8 mouse cellular contexts compared by ENCODE assay signal in genomic region chr2:143945466-143946075, GRCm38 (mm10). TPM values are rescaled to one million over a fixed set of nuclear protein-coding genes. Genes with fewer than 3 reads are reported as not detected.
DNase-seq lines count a peak whose midpoint lies in the region; ATAC-seq and TF ChIP-seq lines count a peak whose summit lies in the region.
"Had no signal": no experiment of that assay in that cellular context is flagged by ENCODE, and none has a peak within 500 bp of the region (broad histone marks: within the 10 kb centered on the region; RNA-seq: fewer than 3 reads in every experiment).

No protein-coding gene starts in this region.

- intact Hi-C loops in left cerebral cortex, postnatal 10 days (cut with DNase I): no loop called here

- no peaks in the 10 kb centered on the region for H3K4me1 ChIP-seq in limb, embryonic 12.5 days (replicated peaks)
- no peaks in the 10 kb centered on the region for H3K4me1 ChIP-seq in limb, embryonic 10.5 days
- no peaks in the 10 kb centered on the region for H3K4me1 ChIP-seq in lung, embryonic 14.5 days (ENCODE audit: insufficient read depth)
- H3K4me1 ChIP-seq: neural tube, embryonic 13.5 days had no signal

- peak; percentile 12; the same call in 1 of the 2 replicates for ATAC-seq in limb, embryonic 12.5 days (ENCODE audit: insufficient number of reproducible peaks, insufficient read depth, low FRiP score, low TSS enrichment, low read depth)
- ATAC-seq in Patski: peak; percentile 17
- ATAC-seq in granulocyte monocyte progenitor cell, adult 5-6 weeks (replicated peaks; ENCODE audit: poor library complexity, severe bottlenecking): peak; percentile 48
- ATAC-seq in lung, embryonic 14.5 days (ENCODE audit: insufficient read depth): peak; percentile 36; the same call in 1 of the 2 replicates

- CTCF ChIA-PET in Patski (lab: Charles Lee): no interaction called here

- H3K9ac ChIP-seq in limb, embryonic 12.5 days (replicated peaks): no peak overlapping the region
- H3K9ac ChIP-seq in lung, embryonic 14.5 days: no peak overlapping the region
- H3K9ac ChIP-seq: neural tube, embryonic 13.5 days had no signal

- 92% methylated on average over 7 of the region's 7 CpGs for WGBS in limb, embryonic 12.5 days
- WGBS in limb, embryonic 10.5 days: 87% methylated on average over 7 of the region's 7 CpGs
- WGBS in lung, embryonic 14.5 days: 91% methylated on average over 7 of the region's 7 CpGs

- H3K27me3 ChIP-seq in limb, embryonic 12.5 days: no peaks in the 10 kb centered on the region
- H3K27me3 ChIP-seq in limb, embryonic 10.5 days (ENCODE audit: low read depth, poor library complexity, severe bottlenecking): no peaks in the 10 kb centered on the region
- H3K27me3 ChIP-seq in Patski: no peaks in the 10 kb centered on the region
- no peaks in the 10 kb centered on the region for H3K27me3 ChIP-seq in lung, embryonic 14.5 days (ENCODE audit: insufficient read depth, low read length)
- H3K27me3 ChIP-seq: neural tube, embryonic 13.5 days had no signal

- H3K4me3 ChIP-seq in limb, embryonic 12.5 days (replicated peaks): no peak overlapping the region
- no peak overlapping the region for H3K4me3 ChIP-seq in limb, embryonic 10.5 days
- no peak overlapping the region for H3K4me3 ChIP-seq in lung, embryonic 14.5 days (ENCODE audit: low read depth, low read length)
- H3K4me3 ChIP-seq: neural tube, embryonic 13.5 days had no signal

- in situ Hi-C loops in Patski (cut with MboI; ENCODE audit: low pct_unique_long_range_greater_than_20kb): no loop called here

- H3K9me3 ChIP-seq in limb, embryonic 12.5 days: no peaks in the 10 kb centered on the region
- H3K9me3 ChIP-seq in limb, embryonic 10.5 days (replicated peaks): no peaks in the 10 kb centered on the region
- no peaks in the 10 kb centered on the region for H3K9me3 ChIP-seq in lung, embryonic 14.5 days (ENCODE audit: low read depth, low read length)
- H3K9me3 ChIP-seq: neural tube, embryonic 13.5 days had no signal

- POLR2A ChIA-PET in Patski (lab: Charles Lee): no interaction called here

- H3K27ac ChIP-seq in limb, embryonic 12.5 days: no peak overlapping the region
- H3K27ac ChIP-seq in limb, embryonic 10.5 days: no peak overlapping the region
- H3K27ac ChIP-seq in lung, embryonic 14.5 days (ENCODE audit: low read depth): no peak overlapping the region
- H3K27ac ChIP-seq: neural tube, embryonic 13.5 days had no signal

- H3K36me3 ChIP-seq in limb, embryonic 12.5 days: peaks cover 93% of the 10 kb centered on the region
- H3K36me3 ChIP-seq in limb, embryonic 10.5 days: peaks cover 96% of the 10 kb centered on the region
- H3K36me3 ChIP-seq in lung, embryonic 14.5 days (ENCODE audit: insufficient read depth): peaks cover 94% of the 10 kb centered on the region

- no peak overlapping the region for H3K4me2 ChIP-seq in limb, embryonic 12.5 days
- H3K4me2 ChIP-seq in lung, embryonic 14.5 days: no peak overlapping the region
- H3K4me2 ChIP-seq: neural tube, embryonic 13.5 days had no signal

- DNase-seq in limb, embryonic 10.5 days (ENCODE audit: low spot score): no peak
- no peak for DNase-seq in Patski (ENCODE audit: low read depth, low spot score)
- DNase-seq in lung, embryonic 14.5 days: no peak
- DNase-seq in cerebellum, adult 9-10 months: no peak
- DNase-seq in left cerebral cortex, postnatal 10 days (ENCODE audit: extremely low spot score in 1 of 2, low spot score in 2 of 2): no peak

- TF ChIP-seq CTCF in Patski (IDR thresholded peaks at IDR 0.05): no peak
- peak; percentile 62 for TF ChIP-seq CTCF in lung, embryonic 14.5 days (IDR thresholded peaks at IDR 0.05; ENCODE audit: low read depth)

RNA-seq across cellular contexts. Expression of gene Dstn, which starts 30.5 kb away (rescaled TPM):
- 305 and 312 TPM in 2 replicates for polyA plus RNA-seq in limb, embryonic 12.5 days (2016; fragmentation: Nextera tagmentation; extraction: Ambion mirVana)
- 289 and 311 TPM in 2 replicates for polyA plus RNA-seq in limb, embryonic 10.5 days (2016; fragmentation: Nextera tagmentation; extraction: Ambion mirVana)
- 272 TPM for polyA plus RNA-seq in Patski (2021)
- 285 and 354 TPM in 2 replicates for total RNA-seq in granulocyte monocyte progenitor cell, adult 5-6 weeks (2014; fragmentation: Nextera tagmentation)
- 581 and 644 TPM in 2 replicates for total RNA-seq in granulocyte monocyte progenitor cell, adult 5-6 weeks (2017)
- polyA plus RNA-seq in lung, embryonic 14.5 days (2014; fragmentation: Nextera tagmentation; extraction: Ambion mirVana): 473 and 523 TPM in 2 replicates
- 100 to 1,000 TPM; 257 to 270 TPM for total RNA-seq in left cerebral cortex, postnatal 10 days (2021)
